Mouse (Mus musculus) neural tube, embryonic 14.5 days (tissue): ENCODE data around the gene Atp2b2. TPM values are rescaled to one million over a fixed set of nuclear protein-coding genes. Genes with fewer than 3 reads are reported as not detected.

Source experiments
- ATAC-seq: fragments of 200-750 bp; cut with Nextera tagmentation; 2 replicates; pipeline ENCODE4 v1.8.0; 2017; ENCODE audit warnings: low read depth, mild to moderate bottlenecking, moderate TSS enrichment, moderate library complexity
- H3K27ac ChIP-seq: fragments of 300-500 bp; sonication (generic); 2 replicates; pipeline ENCODE4 v1.5.1; 2014; ENCODE audit warnings: low read depth, mild to moderate bottlenecking, control low read depth, low read length, moderate library complexity, mixed read lengths
- H3K27me3 ChIP-seq: fragments of 300-500 bp; sonication (generic); 2 replicates; pipeline ENCODE4 v1.6.1; 2014; ENCODE audit warnings: low read length; ENCODE audit not compliant: control insufficient read depth, insufficient read depth
- H3K36me3 ChIP-seq: fragments of 300-500 bp; sonication (generic); 2 replicates; pipeline ENCODE4 v1.6.1; 2014; ENCODE audit warnings: low read length, mixed read lengths; ENCODE audit not compliant: control insufficient read depth, insufficient read depth
- H3K4me1 ChIP-seq: fragments of 300-500 bp; sonication (generic); 2 replicates; pipeline ENCODE4 v1.6.1; 2014; ENCODE audit warnings: low read length; ENCODE audit not compliant: control insufficient read depth, insufficient read depth
- H3K4me2 ChIP-seq: fragments of 300-500 bp; sonication (generic); 2 replicates; pipeline ENCODE4 v1.6.1; 2014; ENCODE audit warnings: mild to moderate bottlenecking, low read depth, low read length, control low read depth
- H3K4me3 ChIP-seq: fragments of 300-500 bp; sonication (generic); 2 replicates; pipeline ENCODE4 v1.5.1; 2014; ENCODE audit warnings: low read depth, low read length, control low read depth, mixed read lengths
- H3K9ac ChIP-seq: fragments of 300-500 bp; sonication (generic); replicated peaks from 2 replicates; pipeline ENCODE4 v1.6.1; 2014; ENCODE audit warnings: low read depth, mild to moderate bottlenecking, control low read depth, low read length, mixed read lengths
- H3K9me3 ChIP-seq: fragments of 300-500 bp; sonication (generic); 2 replicates; pipeline ENCODE4 v1.6.1; 2016; ENCODE audit warnings: low read length; ENCODE audit not compliant: control insufficient read depth
- WGBS: fragments of 180-500 bp; shearing (Covaris S2); extraction: QIAGEN DNeasy Blood & Tissue Kit; methylation state at CpG from one replicate; pipeline ENCODE4 v1.1.7; 2014; 5-methylcytosine and 5-hydroxymethylcytosine counted together
- polyA plus RNA-seq: library from polyadenylated mRNA; unstranded; fragments of >200 nt; fragmentation: Nextera tagmentation; extraction: Ambion mirVana; gene quantifications from 2 replicates; pipeline ENCODE4 v1.2.1, GENCODE M21; 2014

Atp2b2 gene
- polyA plus RNA-seq, 1 experiment from 2014 or later: 38.6 TPM

GRCm38 (mm10) chr6:113894008-113894407 is 148.4 kb downstream of the Atp2b2 start:
- Histone ChIP-seq H3K27me3 (no peaks in the 10 kb centered on the region), H3K4me2 (no peak overlapping the region), H3K4me1 (peaks cover 13% of the 10 kb centered on the region), H3K9me3 (no peaks in the 10 kb centered on the region), H3K9ac (no peak overlapping the region), H3K36me3 (no peaks in the 10 kb centered on the region), H3K4me3 (no peak overlapping the region), H3K27ac (no peak overlapping the region)
- WGBS: 79% methylated on average over 3 of the region's 3 CpGs
- no peak for ATAC-seq

GRCm38 (mm10) chr6:113892091-113892674 is 150.2 kb downstream of the Atp2b2 start:
- no peak overlapping the region for H3K4me3 ChIP-seq
- H3K9me3 ChIP-seq: no peaks in the 10 kb centered on the region
- H3K27me3 ChIP-seq: no peaks in the 10 kb centered on the region
- H3K36me3 ChIP-seq: no peaks in the 10 kb centered on the region
- H3K9ac ChIP-seq: no peak overlapping the region
- 0 out of 2 replicates have a peak, but pooled peaks have one; percentile 0 for ATAC-seq
- WGBS: 55% methylated on average over 13 of the region's 13 CpGs
- peak overlapping the region; percentile 95 for H3K4me2 ChIP-seq
- H3K27ac ChIP-seq: no peak overlapping the region
- peaks cover 16% of the 10 kb centered on the region for H3K4me1 ChIP-seq

GRCm38 (mm10) chr6:113891225-113891967 is 151.0 kb downstream of the Atp2b2 start:
- peak overlapping the region; percentile 95 for H3K4me2 ChIP-seq
- H3K9me3 ChIP-seq: no peaks in the 10 kb centered on the region
- H3K27ac ChIP-seq: peak overlapping the region; percentile 80
- no peaks in the 10 kb centered on the region for H3K27me3 ChIP-seq
- 1% methylated on average over 37 of the region's 49 CpGs for WGBS
- H3K36me3 ChIP-seq: no peaks in the 10 kb centered on the region
- peak overlapping the region; percentile 73 for H3K9ac ChIP-seq
- peak overlapping the region; percentile 50 for H3K4me3 ChIP-seq
- peaks cover 16% of the 10 kb centered on the region for H3K4me1 ChIP-seq
- peak; percentile 82 for ATAC-seq

- 0% methylated on average over 10 of the region's 10 CpGs for WGBS
- H3K4me1 ChIP-seq: peaks cover 16% of the 10 kb centered on the region
Observed at GRCm38 (mm10) chr6:113890858-113891213, 151.6 kb downstream of the Atp2b2 start.

GRCm38 (mm10) chr6:113890023-113890857 is 152.2 kb downstream of the Atp2b2 start:
- no peaks in the 10 kb centered on the region for H3K9me3 ChIP-seq
- H3K27me3 ChIP-seq: no peaks in the 10 kb centered on the region
- ATAC-seq: peak; percentile 15; the same call in 1 of the 2 replicates
- H3K27ac ChIP-seq: peak overlapping the region; percentile 80
- peak overlapping the region; percentile 95 for H3K4me2 ChIP-seq
- whole genome bisulfite sequencing: 14% methylated on average over 16 of the region's 16 CpGs
- H3K36me3 ChIP-seq: no peaks in the 10 kb centered on the region
- peak overlapping the region; percentile 73 for H3K9ac ChIP-seq
- H3K4me1 ChIP-seq: peaks cover 16% of the 10 kb centered on the region
- H3K4me3 ChIP-seq: peak overlapping the region; percentile 50

More at GRCm38 (mm10) chr6:113890858-113891213, 151.6 kb downstream of the Atp2b2 start:
- H3K9me3 ChIP-seq: no peaks in the 10 kb centered on the region
- H3K4me3 ChIP-seq: peak overlapping the region; percentile 50
- H3K9ac ChIP-seq: peak overlapping the region; percentile 73
- H3K27me3 ChIP-seq: no peaks in the 10 kb centered on the region
- peak; percentile 35 for ATAC-seq
- H3K4me2 ChIP-seq: peak overlapping the region; percentile 95
- H3K27ac ChIP-seq: peak overlapping the region; percentile 80
- no peaks in the 10 kb centered on the region for H3K36me3 ChIP-seq

GRCm38 (mm10) chr6:113889180-113889579 is 153.2 kb downstream of the Atp2b2 start:
- Histone ChIP-seq H3K4me3 (peak overlapping the region; percentile 50; the same call in 1 of the 2 replicates), H3K27ac (no peak overlapping the region), H3K36me3 (no peaks in the 10 kb centered on the region), H3K4me1 (peaks cover 16% of the 10 kb centered on the region), H3K27me3 (no peaks in the 10 kb centered on the region), H3K9ac (peak overlapping the region; percentile 73; the same call in 1 of the 2 replicates), H3K4me2 (peak overlapping the region; percentile 95), H3K9me3 (no peaks in the 10 kb centered on the region)
- peak; percentile 22; the same call in 1 of the 2 replicates for ATAC-seq
- 28% methylated on average over 3 of the region's 3 CpGs for WGBS

GRCm38 (mm10) chr6:113886886-113887285 is 155.5 kb downstream of the Atp2b2 start:
- ATAC-seq: no peak

GRCm38 (mm10) chr6:113884806-113885205 is 157.6 kb downstream of the Atp2b2 start:
- no peak overlapping the region for H3K9ac ChIP-seq
- H3K9me3 ChIP-seq: no peaks in the 10 kb centered on the region
- WGBS: 74% methylated on average over 4 of the region's 4 CpGs
- H3K27ac ChIP-seq: no peak overlapping the region
- H3K36me3 ChIP-seq: no peaks in the 10 kb centered on the region
- ATAC-seq: no peak
- H3K4me3 ChIP-seq: no peak overlapping the region
- H3K4me1 ChIP-seq: peaks cover 10% of the 10 kb centered on the region
- H3K4me2 ChIP-seq: no peak overlapping the region
- no peaks in the 10 kb centered on the region for H3K27me3 ChIP-seq

More at GRCm38 (mm10) chr6:113886886-113887285, 155.5 kb downstream of the Atp2b2 start:
- Histone ChIP-seq H3K36me3 (no peaks in the 10 kb centered on the region), H3K4me3 (no peak overlapping the region), H3K9me3 (no peaks in the 10 kb centered on the region), H3K9ac (no peak overlapping the region), H3K4me1 (peaks cover 16% of the 10 kb centered on the region), H3K27me3 (no peaks in the 10 kb centered on the region), H3K4me2 (no peak overlapping the region), H3K27ac (no peak overlapping the region)
